Mouse (Mus musculus) CH12.LX (cell line): Measurements from ENCODE around the gene Zfp493. TPM values are rescaled to one million over a fixed set of nuclear protein-coding genes. Genes with fewer than 3 reads are reported as not detected.

Source experiments
- DNase-seq: peaks from one replicate; pipeline ENCODE4 v3.0.0-alpha.2; 2013; ENCODE audit errors: extremely low read depth
- H3K27ac ChIP-seq: 2 replicates; pipeline ENCODE4 v1.5.1; 2012; ENCODE audit warnings: low read depth, mild to moderate bottlenecking, control low read depth, moderate library complexity; ENCODE audit not compliant: insufficient read depth
- H3K27me3 ChIP-seq: replicated peaks from 2 replicates; pipeline ENCODE3; 2012; ENCODE audit warnings: inconsistent platforms
- H3K36me3 ChIP-seq, 2 experiments: replicated peaks in 1 of 2; 2 replicates each; pipeline versions ENCODE3 to v1.6.1; 2012; ENCODE audit warnings: inconsistent platforms in 1 of 2, low read length in 1 of 2, mild to moderate bottlenecking in 1 of 2, mixed read lengths in 1 of 2, moderate library complexity in 1 of 2; ENCODE audit not compliant: control insufficient read depth in 1 of 2, insufficient read depth in 1 of 2
- H3K4me1 ChIP-seq, 2 experiments: 2 replicates each; pipeline ENCODE4 v1.6.1; 2012; ENCODE audit warnings: inconsistent platforms in 1 of 2, moderate library complexity in 1 of 2; ENCODE audit not compliant: insufficient read depth in 2 of 2, control insufficient read depth in 1 of 2
- H3K4me2 ChIP-seq: 2 replicates; pipeline ENCODE4 v1.6.1; 2012; ENCODE audit warnings: low read depth, mild to moderate bottlenecking, control low read depth; ENCODE audit not compliant: poor library complexity, insufficient read depth, severe bottlenecking
- H3K4me3 ChIP-seq, 3 experiments: fragments of 150-350 bp in 1 of 3; sonication (generic) in 1 of 3; replicated peaks in 1 of 3; 2 replicates each; pipeline versions ENCODE3 to v1.5.1; 2011 to 2012; ENCODE audit warnings: low read depth in 2 of 3, low read length in 2 of 3, mild to moderate bottlenecking in 2 of 3, moderate library complexity in 2 of 3, control low read depth in 1 of 3, improper control_type of control experiment in 1 of 3, inconsistent platforms in 1 of 3, mixed read lengths in 1 of 3; ENCODE audit not compliant: poor library complexity in 1 of 3
- H3K79me2 ChIP-seq: replicated peaks from 2 replicates; pipeline ENCODE4 v1.6.1; 2012; ENCODE audit warnings: mild to moderate bottlenecking, moderate library complexity; ENCODE audit not compliant: control insufficient read depth, poor library complexity, insufficient read depth, severe bottlenecking; ENCODE audit errors: extremely low read depth
- H3K9ac ChIP-seq: 2 replicates; pipeline ENCODE4 v1.6.1; 2012; ENCODE audit warnings: low read depth, mild to moderate bottlenecking, control low read depth, moderate library complexity; ENCODE audit not compliant: insufficient read depth
- H3K9me3 ChIP-seq: replicated peaks from 2 replicates; pipeline ENCODE3; 2012; ENCODE audit warnings: low read length, inconsistent platforms, mixed read lengths
- BHLHE40 ChIP-seq: IDR thresholded peaks from 2 replicates; pipeline ENCODE4 v1.6.1; 2011; ENCODE audit warnings: mild to moderate bottlenecking, low read depth, low read length, improper control_type of control experiment
- CHD1 ChIP-seq: IDR thresholded peaks from 2 replicates; pipeline ENCODE4 v1.6.1; 2012; ENCODE audit warnings: low read depth, low read length, improper control_type of control experiment, inconsistent platforms
- CHD2 ChIP-seq: IDR thresholded peaks from 2 replicates; pipeline ENCODE4 v1.6.1; 2011; ENCODE audit warnings: low read length, improper control_type of control experiment
- EP300 ChIP-seq: IDR thresholded peaks from 2 replicates; pipeline ENCODE4 v1.6.1; 2011; ENCODE audit warnings: low read length, improper control_type of control experiment
- HCFC1 ChIP-seq: IDR thresholded peaks from 2 replicates; pipeline ENCODE4 v1.6.1; 2012; ENCODE audit warnings: low read depth, mild to moderate bottlenecking, inconsistent platforms, low read length, improper control_type of control experiment
- JUN ChIP-seq: IDR thresholded peaks from 2 replicates; pipeline ENCODE4 v1.6.1; 2011; ENCODE audit warnings: low read depth, mild to moderate bottlenecking, low read length, improper control_type of control experiment, moderate library complexity; ENCODE audit not compliant: insufficient read depth
- KAT2A ChIP-seq: IDR thresholded peaks from 2 replicates; pipeline ENCODE4 v1.6.1; 2012; ENCODE audit warnings: low read length, improper control_type of control experiment, inconsistent platforms; ENCODE audit not compliant: insufficient replicate concordance
- MAX ChIP-seq: IDR thresholded peaks from 2 replicates; pipeline ENCODE4 v1.6.1; 2011; ENCODE audit warnings: low read length, improper control_type of control experiment
- MEF2A ChIP-seq: IDR thresholded peaks from 2 replicates; pipeline ENCODE4 v1.6.1; 2014; ENCODE audit warnings: low read depth, mild to moderate bottlenecking, inconsistent platforms, low read length, improper control_type of control experiment, borderline replicate concordance
- MXI1 ChIP-seq: IDR thresholded peaks from 2 replicates; pipeline ENCODE4 v1.6.1; 2011; ENCODE audit warnings: mild to moderate bottlenecking, low read depth, low read length, improper control_type of control experiment
- NELFE ChIP-seq: IDR thresholded peaks from 2 replicates; pipeline ENCODE4 v1.6.1; 2011; ENCODE audit warnings: low read depth, low read length, improper control_type of control experiment
- NRF1 ChIP-seq: IDR thresholded peaks from 2 replicates; pipeline ENCODE4 v1.6.1; 2014; ENCODE audit warnings: low read depth, mild to moderate bottlenecking, inconsistent platforms, low read length, improper control_type of control experiment, moderate library complexity
- PAX5 ChIP-seq: IDR thresholded peaks from 2 replicates; pipeline ENCODE4 v1.6.1; 2012; ENCODE audit warnings: low read length, inconsistent platforms, mixed read lengths
- POLR2A ChIP-seq: IDR thresholded peaks from 2 replicates; pipeline ENCODE4 v1.6.1; 2011; ENCODE audit warnings: low read depth, mild to moderate bottlenecking, improper control_type of control experiment, low read length
- POLR2AphosphoS2 ChIP-seq: IDR thresholded peaks from 2 replicates; pipeline ENCODE4 v1.6.1; 2011; ENCODE audit warnings: low read depth, low read length, improper control_type of control experiment
- RCOR1 ChIP-seq: conservative IDR thresholded peaks from 2 replicates; pipeline ENCODE4 v1.6.1; 2012; ENCODE audit warnings: low read depth, mild to moderate bottlenecking, inconsistent platforms, low read length, improper control_type of control experiment
- ZC3H11A ChIP-seq: IDR thresholded peaks from 2 replicates; pipeline ENCODE4 v1.6.1; 2012; ENCODE audit warnings: low read depth, mild to moderate bottlenecking, inconsistent platforms, low read length, improper control_type of control experiment
- ZMIZ1 ChIP-seq: IDR thresholded peaks from 2 replicates; pipeline ENCODE4 v1.6.1; 2012; ENCODE audit warnings: low read depth, mild to moderate bottlenecking, inconsistent platforms, low read length, improper control_type of control experiment
- ZNF384 ChIP-seq: IDR thresholded peaks from 2 replicates; pipeline ENCODE4 v1.6.1; 2012; ENCODE audit warnings: low read depth, low read length, improper control_type of control experiment, inconsistent platforms
- dilution Hi-C: fragments of 300-500 bp; cut with MboI; formaldehyde crosslinking; loops from 2 replicates; pipeline ENCODE4 v1.14.3; 2020; ENCODE audit warnings: low sequenced_read_pairs; ENCODE audit not compliant: extremely low pct_unique_long_range_greater_than_20kb, extremely low pct_ligation_motif_present
- in situ Hi-C: fragments of 300-500 bp; cut with MboI; formaldehyde crosslinking; loops from 3 replicates; pipeline ENCODE4 v1.14.3; 2019; ENCODE audit warnings: low sequenced_read_pairs, low pct_ligation_motif_present, low pct_unique_long_range_greater_than_20kb, mixed read lengths
- polyA plus RNA-seq: library from polyadenylated mRNA; unstranded; fragments of >175 nt; gene quantifications from 2 replicates; pipeline ENCODE4 v1.2.1, GENCODE M21; 2012; ENCODE audit warnings: low read depth; ENCODE audit not compliant: insufficient read length
- total RNA-seq, 2 experiments: library from RNA; depleted of rRNA; stranded (reverse); fragments of 300-350 nt in 1 of 2; fragments of >200 nt in 1 of 2; gene quantifications; 2 replicates each; pipeline ENCODE4 v1.2.3; 2012 to 2014

Zfp493 gene
- total and polyA plus RNA-seq, 3 experiments, result not detected

GRCm38 (mm10) chr13:67813710-67814660, 34.5 kb downstream of the Zfp493 start, which contains the start of gene Zfp273 (continued):
- peak; percentile 84; the same call in 1 of the 2 replicates for TF ChIP-seq KAT2A
- TF ChIP-seq MXI1, result no peak
- peak; percentile 44; the same call in 1 of the 2 replicates for TF ChIP-seq CHD1
- TF ChIP-seq MAX, result peak; percentile 62; the same call in 1 of the 2 replicates
- 0 out of 2 replicates have a peak, but pooled peaks have one; percentile 11 for TF ChIP-seq MEF2A

- H3K27ac ChIP-seq, result no peak overlapping the region
- in situ Hi-C loops (no loop called here), dilution Hi-C loops (no loop called here)
- no peaks in the 10 kb centered on the region for H3K27me3 ChIP-seq
- DNase-seq, result no peak
- no peaks in the 10 kb centered on the region for H3K9me3 ChIP-seq
- TF ChIP-seq POLR2A (no peak), ZC3H11A (no peak), NELFE (no peak), MAX (no peak), RCOR1 (no peak), NRF1 (no peak), EP300 (no peak), HCFC1 (no peak), PAX5 (no peak), BHLHE40 (no peak), CHD1 (no peak)
- H3K4me2 ChIP-seq, result no peak overlapping the region
- H3K79me2 ChIP-seq, result no peaks in the 10 kb centered on the region
- peaks cover 2 to 4% of the 10 kb centered on the region in 2 experiments for H3K36me3 ChIP-seq
- H3K4me1 ChIP-seq, result no peaks in the 10 kb centered on the region
- H3K9ac ChIP-seq, result no peak overlapping the region
- no peak overlapping the region for H3K4me3 ChIP-seq
Observed at GRCm38 (mm10) chr13:67818636-67819035, 39.1 kb downstream of the Zfp493 start.

GRCm38 (mm10) chr13:67830911-67831336, 51.4 kb downstream of the Zfp493 start, which contains the start of gene Gm10037:
Gm10037 (plus strand) TSS chr13:67831106.
- peaks cover 3% of the 10 kb centered on the region for H3K9me3 ChIP-seq
- dilution Hi-C loops (no loop called here), in situ Hi-C loops (no loop called here)
- TF ChIP-seq POLR2AphosphoS2 (no peak), KAT2A (no peak), ZMIZ1 (no peak), PAX5 (no peak), NELFE (no peak), CHD2 (no peak), JUN (no peak), ZNF384 (no peak)
- H3K4me2 ChIP-seq, result no peak within 1 kb of the TSS
- H3K9ac ChIP-seq, result no peak within 1 kb of the TSS
- no peaks in the 10 kb centered on the region for H3K4me1 ChIP-seq
- peaks cover 0 to 5% of the 10 kb centered on the region in 2 experiments for H3K36me3 ChIP-seq
- no peak within 1 kb of the TSS for H3K27ac ChIP-seq
- DNase-seq, result no peak
- no peaks in the 10 kb centered on the region for H3K27me3 ChIP-seq
- H3K4me3 ChIP-seq, result no peak within 1 kb of the TSS
- H3K79me2 ChIP-seq, result no peaks in the 10 kb centered on the region
